Mouse (Mus musculus) G1E (cell line): ENCODE results near the gene Alpl. TPM values are rescaled to one million over a fixed set of nuclear protein-coding genes. Genes with fewer than 3 reads are reported as not detected.

ENCODE experiments used
- ATAC-seq: 2 replicates; pipeline ENCODE4 v1.8.0; 2016; ENCODE audit warnings: mild to moderate bottlenecking; ENCODE audit not compliant: insufficient number of reproducible peaks, poor library complexity, low FRiP score, severe bottlenecking; ENCODE audit errors: extremely low read depth
- DNase-seq: peaks from one replicate; pipeline ENCODE4 v3.0.0; 2012; ENCODE audit warnings: low spot score
- H3K27me3 ChIP-seq: 2 replicates; pipeline ENCODE4 v1.6.1; 2012; ENCODE audit warnings: mild to moderate bottlenecking, low read length, inconsistent platforms; ENCODE audit not compliant: insufficient read depth
- H3K36me3 ChIP-seq: replicated peaks from 2 replicates; pipeline ENCODE3; 2012; ENCODE audit warnings: mild to moderate bottlenecking, inconsistent platforms
- H3K4me1 ChIP-seq: 2 replicates; pipeline ENCODE4 v1.6.1; 2012; ENCODE audit warnings: low read depth, low read length, inconsistent platforms, mixed read lengths; ENCODE audit not compliant: insufficient read depth
- H3K4me3 ChIP-seq: 2 replicates; pipeline ENCODE4 v1.5.1; 2012; ENCODE audit warnings: low read depth, mild to moderate bottlenecking, inconsistent platforms, low read length, moderate library complexity, mixed read lengths
- H3K9me3 ChIP-seq: replicated peaks from 2 replicates; pipeline ENCODE4 v1.6.1; 2012; ENCODE audit warnings: inconsistent platforms
- CTCF ChIP-seq: IDR thresholded peaks from 2 replicates; pipeline ENCODE4 v1.5.1; 2012; ENCODE audit warnings: low read depth, low read length, inconsistent platforms, mixed read lengths
- GATA1 ChIP-seq: IDR thresholded peaks from 2 replicates; pipeline ENCODE4 v1.6.1; 2012; ENCODE audit warnings: borderline replicate concordance, low read length, inconsistent platforms, mixed read lengths
- GATA2 ChIP-seq: IDR thresholded peaks from 2 replicates; pipeline ENCODE4 v1.6.1; 2012; ENCODE audit warnings: low read depth, low read length, inconsistent platforms, borderline replicate concordance
- POLR2AphosphoS5 ChIP-seq: IDR thresholded peaks from 2 replicates; pipeline ENCODE4 v1.6.1; 2012; ENCODE audit warnings: low read depth, low read length, inconsistent platforms; ENCODE audit not compliant: insufficient replicate concordance
- TAL1 ChIP-seq: conservative IDR thresholded peaks from 2 replicates; pipeline ENCODE4 v1.6.1; 2012; ENCODE audit warnings: low read depth, low read length, inconsistent platforms, mixed read lengths
- polyA plus RNA-seq: library from polyadenylated mRNA; stranded (reverse); fragments of >175 nt; gene quantifications from 2 replicates; pipeline ENCODE4 v1.2.3, GENCODE M21; 2012
- total RNA-seq, 2 experiments: library from RNA; stranded (forward) in 1 of 2; stranded (reverse) in 1 of 2; fragments of 200-1000 nt in 1 of 2; fragments of >200 nt in 1 of 2; fragmentation: Nextera tagmentation in 1 of 2; gene quantifications; 2 replicates each; pipeline ENCODE4 v1.2.3; 2014 to 2017

The Alpl gene
- total and polyA plus RNA-seq, 3 experiments = not detected

DNA sequence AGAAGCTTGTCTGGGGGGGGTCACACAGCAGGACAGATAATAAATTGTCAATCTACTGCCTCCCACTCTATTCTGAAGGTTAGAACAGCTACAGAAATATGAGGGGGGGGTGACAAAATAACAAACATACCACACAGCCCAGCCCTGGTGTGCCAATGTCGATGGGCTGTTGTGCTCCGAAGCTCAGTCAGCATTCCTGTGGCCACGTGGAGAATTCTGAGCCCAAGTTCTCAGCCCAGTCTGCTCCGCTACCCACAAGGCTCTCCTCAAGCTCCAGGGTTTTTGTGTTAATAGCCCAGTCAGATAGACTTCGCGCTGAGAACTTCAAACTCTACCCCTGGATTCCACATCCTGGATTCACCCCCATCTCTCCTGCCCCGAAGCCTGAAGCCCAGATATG is 2.6 kb downstream of the Alpl start:
- Histone ChIP-seq H3K27me3 (peaks cover 14% of the 10 kb centered on the region), H3K4me1 (no peaks in the 10 kb centered on the region), H3K4me3 (no peak overlapping the region), H3K9me3 (peaks cover 2% of the 10 kb centered on the region; the same call in 1 of the 2 replicates), H3K36me3 (no peaks in the 10 kb centered on the region)
- DNase-seq (no peak), ATAC-seq (no peak)
- TF ChIP-seq GATA1 (no peak), GATA2 (no peak), POLR2AphosphoS5 (no peak), TAL1 (no peak), CTCF (no peak)

DNA sequence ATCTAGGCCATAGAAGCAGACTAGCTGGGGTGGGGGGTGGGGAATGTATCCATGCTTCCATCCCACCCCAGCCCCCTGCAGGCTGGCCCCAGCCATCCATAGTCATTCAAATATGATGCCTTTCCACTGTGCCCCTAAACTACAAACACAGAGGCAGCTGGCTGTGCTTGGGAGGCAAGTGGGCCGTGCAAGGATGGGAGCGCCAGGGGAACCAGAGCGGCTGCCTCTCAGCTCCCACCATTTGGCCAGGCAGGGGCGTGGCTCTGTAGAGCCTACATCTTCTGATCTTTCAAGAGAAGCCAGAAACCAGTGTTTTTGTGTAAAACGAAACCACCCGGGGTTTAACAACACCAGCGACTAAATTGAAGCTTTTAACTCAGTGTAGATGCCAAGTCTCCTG is 4.7 kb downstream of the Alpl start:
- DNase-seq (no peak), ATAC-seq (no peak)
- Histone ChIP-seq H3K4me1 (no peaks in the 10 kb centered on the region), H3K36me3 (no peaks in the 10 kb centered on the region), H3K9me3 (peaks cover 2% of the 10 kb centered on the region; the same call in 1 of the 2 replicates), H3K27me3 (peaks cover 14% of the 10 kb centered on the region), H3K4me3 (no peak overlapping the region)
- TF ChIP-seq POLR2AphosphoS5 = no peak
- TF ChIP-seq GATA2 = no peak
- TF ChIP-seq TAL1 = no peak

- Histone ChIP-seq H3K36me3 (no peaks in the 10 kb centered on the region), H3K9me3 (peaks cover 2% of the 10 kb centered on the region; the same call in 1 of the 2 replicates), H3K4me3 (no peak overlapping the region), H3K4me1 (no peaks in the 10 kb centered on the region), H3K27me3 (peaks cover 12% of the 10 kb centered on the region)
- TF ChIP-seq GATA2 = no peak
- no peak for TF ChIP-seq GATA1
- no peak for TF ChIP-seq CTCF
- no peak for TF ChIP-seq POLR2AphosphoS5
- no peak for TF ChIP-seq TAL1
- ATAC-seq = no peak
- no peak for DNase-seq
Observed at GRCm38 (mm10) chr4:137790981-137791380, 5.2 kb downstream of the Alpl start.

GRCm38 (mm10) chr4:137788511-137789049 is 7.6 kb downstream of the Alpl start:
- no peak overlapping the region for H3K4me3 ChIP-seq
- DNase-seq (no peak), ATAC-seq (no peak)
- H3K4me1 ChIP-seq = no peaks in the 10 kb centered on the region
- H3K27me3 ChIP-seq = peaks cover 9% of the 10 kb centered on the region
- no peaks in the 10 kb centered on the region for H3K36me3 ChIP-seq
- H3K9me3 ChIP-seq = no peaks in the 10 kb centered on the region
- TF ChIP-seq GATA1 (no peak), TAL1 (no peak), GATA2 (no peak), POLR2AphosphoS5 (no peak), CTCF (no peak)

GRCm38 (mm10) chr4:137787589-137788289 is 8.4 kb downstream of the Alpl start:
- no peaks in the 10 kb centered on the region for H3K36me3 ChIP-seq
- peaks cover 11% of the 10 kb centered on the region for H3K27me3 ChIP-seq
- no peaks in the 10 kb centered on the region for H3K9me3 ChIP-seq
- no peak overlapping the region for H3K4me3 ChIP-seq
- ATAC-seq (no peak), DNase-seq (no peak)
- TF ChIP-seq GATA2 (no peak), GATA1 (no peak), CTCF (no peak), POLR2AphosphoS5 (no peak), TAL1 (no peak)
- no peaks in the 10 kb centered on the region for H3K4me1 ChIP-seq

- Histone ChIP-seq H3K27me3 (peaks cover 11% of the 10 kb centered on the region), H3K4me1 (no peaks in the 10 kb centered on the region), H3K9me3 (no peaks in the 10 kb centered on the region), H3K36me3 (no peaks in the 10 kb centered on the region), H3K4me3 (no peak overlapping the region)
- TF ChIP-seq POLR2AphosphoS5 = no peak
- no peak for TF ChIP-seq GATA1
- TF ChIP-seq GATA2 = no peak
- TF ChIP-seq CTCF = no peak
- no peak for TF ChIP-seq TAL1
- DNase-seq = no peak
- no peak for ATAC-seq
Observed at GRCm38 (mm10) chr4:137786488-137786887, 9.7 kb downstream of the Alpl start.

DNA sequence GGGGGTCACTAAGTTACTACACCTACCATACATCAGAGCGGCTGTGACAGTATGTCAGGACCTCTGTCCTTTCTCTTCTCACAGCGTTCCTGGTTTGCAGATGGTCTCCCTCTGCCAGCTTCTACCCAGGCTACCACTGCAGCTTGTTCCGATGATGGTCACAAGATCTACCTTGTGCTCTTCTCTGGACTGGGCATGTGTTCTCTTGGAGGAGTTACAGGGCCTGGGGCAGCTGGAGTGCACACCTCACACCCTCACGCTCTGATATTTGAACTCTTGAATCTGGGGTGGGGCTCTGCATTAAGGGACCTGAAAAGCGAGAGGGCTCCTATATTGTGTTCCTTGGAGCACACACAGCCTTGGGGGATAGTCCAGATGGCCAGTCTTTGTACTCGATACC is 10.9 kb downstream of the Alpl start:
- Histone ChIP-seq H3K4me1 (no peaks in the 10 kb centered on the region), H3K27me3 (peaks cover 11% of the 10 kb centered on the region), H3K9me3 (no peaks in the 10 kb centered on the region), H3K36me3 (no peaks in the 10 kb centered on the region), H3K4me3 (no peak overlapping the region)
- ATAC-seq = no peak
- DNase-seq = no peak
- TF ChIP-seq GATA2 (no peak), POLR2AphosphoS5 (no peak), TAL1 (no peak), GATA1 (no peak), CTCF (no peak)
